Mouse (Mus musculus) E14TG2a.4 (cell line): ENCODE data around the gene Sipa1l1.

ENCODE experiments used
- CTCF ChIP-seq: conservative IDR thresholded peaks from 2 replicates; pipeline ENCODE4 v1.5.1; 2014; ENCODE audit warnings: low read length
- POU5F1 ChIP-seq: IDR thresholded peaks from 2 replicates; pipeline ENCODE4 v1.6.1; 2014; ENCODE audit warnings: low read length, borderline replicate concordance

DNA sequence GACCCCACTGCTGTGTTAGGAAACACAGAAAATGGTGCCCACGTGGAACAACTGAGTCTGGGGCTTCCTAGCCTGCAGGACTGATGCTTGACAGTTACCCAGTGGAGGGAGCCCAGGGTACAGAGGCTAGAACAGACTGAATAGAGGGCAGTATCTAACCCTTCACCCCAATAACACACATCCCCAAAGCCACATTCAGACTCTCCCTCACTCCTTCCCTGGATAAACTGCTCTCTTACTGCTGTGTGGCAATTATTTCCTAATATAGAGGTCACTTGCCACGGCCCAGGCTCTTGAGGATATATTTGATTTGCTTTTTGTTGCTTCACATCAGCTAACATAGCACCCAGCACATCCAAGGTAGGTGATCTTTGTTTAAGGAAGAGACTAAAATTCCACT, 307.5 kb downstream of the Sipa1l1 start:
- no peak for TF ChIP-seq CTCF
- no peak for TF ChIP-seq POU5F1
